Mouse (Mus musculus) myocyte (in vitro differentiated cells): ENCODE measurements around the gene Dpyd. TPM values are rescaled to one million over a fixed set of nuclear protein-coding genes. Genes with fewer than 3 reads are reported as not detected.

Source experiments
- H3K27me3 ChIP-seq: one replicate; pipeline ENCODE4 v1.6.1; 2011; ENCODE audit not compliant: control insufficient read depth, insufficient read depth, insufficient read length
- H3K36me3 ChIP-seq: one replicate; pipeline ENCODE4 v1.6.1; 2011; ENCODE audit not compliant: control insufficient read depth, insufficient read depth
- H3K4me2 ChIP-seq: one replicate; pipeline ENCODE4 v1.6.1; 2011; ENCODE audit warnings: low read depth, control low read depth
- H3K4me3 ChIP-seq: one replicate; pipeline ENCODE4 v1.5.1; 2011; ENCODE audit warnings: mild to moderate bottlenecking, control low read depth, moderate library complexity
- H3K79me2 ChIP-seq: one replicate; pipeline ENCODE4 v1.6.1; 2011; ENCODE audit not compliant: control insufficient read depth, insufficient read depth
- H3ac ChIP-seq: one replicate; pipeline ENCODE4 v1.6.1; 2011; ENCODE audit not compliant: control insufficient read depth, insufficient read length
- CEBPB ChIP-seq: IDR thresholded peaks from 2 replicates; pipeline ENCODE4 v1.6.1; 2011; ENCODE audit warnings: mild to moderate bottlenecking, moderate library complexity; ENCODE audit not compliant: poor library complexity, insufficient read depth, severe bottlenecking
- E2F4 ChIP-seq: IDR thresholded peaks from one replicate; pipeline ENCODE4 v1.6.1; 2011; ENCODE audit warnings: mild to moderate bottlenecking, control low read depth, moderate library complexity; ENCODE audit not compliant: insufficient read depth
- MAX ChIP-seq: IDR thresholded peaks from one replicate; pipeline ENCODE4 v1.6.1; 2011; ENCODE audit warnings: low read depth, mild to moderate bottlenecking, control low read depth
- MYOD1 ChIP-seq, 3 experiments: IDR thresholded peaks; one replicate each; pipeline ENCODE4 v1.6.1; 2011; ENCODE audit warnings: control low read depth in 2 of 3, low read depth in 2 of 3, mild to moderate bottlenecking in 2 of 3, moderate library complexity in 1 of 3; ENCODE audit not compliant: insufficient read length in 2 of 3, control insufficient read depth in 1 of 3
- MYOG ChIP-seq, 3 experiments: IDR thresholded peaks; one replicate each; pipeline ENCODE4 v1.6.1; 2011; ENCODE audit warnings: control low read depth in 2 of 3, low read depth in 2 of 3, mild to moderate bottlenecking in 2 of 3; ENCODE audit not compliant: insufficient read length in 2 of 3, control insufficient read depth in 1 of 3, insufficient read depth in 1 of 3
- POLR2A ChIP-seq: IDR thresholded peaks from one replicate; pipeline ENCODE4 v1.6.1; 2011; ENCODE audit warnings: low read depth, mild to moderate bottlenecking, control low read depth, moderate library complexity; ENCODE audit not compliant: insufficient read length
- POLR2AphosphoS2 ChIP-seq: IDR thresholded peaks from one replicate; pipeline ENCODE4 v1.6.1; 2011; ENCODE audit warnings: low read depth, control low read depth; ENCODE audit not compliant: insufficient read length
- REST ChIP-seq: IDR thresholded peaks from one replicate; pipeline ENCODE4 v1.6.1; 2011; ENCODE audit warnings: mild to moderate bottlenecking, control low read depth, moderate library complexity; ENCODE audit not compliant: insufficient read depth, insufficient read length
- SRF ChIP-seq: IDR thresholded peaks from one replicate; pipeline ENCODE4 v1.6.1; 2011; ENCODE audit warnings: low read depth; ENCODE audit not compliant: control insufficient read depth, insufficient read length
- TCF12 ChIP-seq: IDR thresholded peaks from one replicate; pipeline ENCODE4 v1.6.1; 2011; ENCODE audit warnings: mild to moderate bottlenecking, control low read depth; ENCODE audit not compliant: poor library complexity, insufficient read depth, severe bottlenecking
- TCF3 ChIP-seq: IDR thresholded peaks from one replicate; pipeline ENCODE4 v1.6.1; 2011; ENCODE audit warnings: low read depth, control low read depth; ENCODE audit not compliant: insufficient read length
- USF1 ChIP-seq: IDR thresholded peaks from one replicate; pipeline ENCODE4 v1.6.1; 2011; ENCODE audit warnings: low read depth, mild to moderate bottlenecking, control low read depth, moderate library complexity
- polyA plus RNA-seq: library from polyadenylated mRNA; unstranded; fragments of >200 nt; fragmentation: generic; extraction: Trizol; gene quantifications from one replicate; pipeline ENCODE4 v1.2.1, GENCODE M21; 2012; ENCODE audit warnings: missing spikeins

Dpyd gene
- polyA plus RNA-seq, 1 experiment: 2.0 TPM

DNA sequence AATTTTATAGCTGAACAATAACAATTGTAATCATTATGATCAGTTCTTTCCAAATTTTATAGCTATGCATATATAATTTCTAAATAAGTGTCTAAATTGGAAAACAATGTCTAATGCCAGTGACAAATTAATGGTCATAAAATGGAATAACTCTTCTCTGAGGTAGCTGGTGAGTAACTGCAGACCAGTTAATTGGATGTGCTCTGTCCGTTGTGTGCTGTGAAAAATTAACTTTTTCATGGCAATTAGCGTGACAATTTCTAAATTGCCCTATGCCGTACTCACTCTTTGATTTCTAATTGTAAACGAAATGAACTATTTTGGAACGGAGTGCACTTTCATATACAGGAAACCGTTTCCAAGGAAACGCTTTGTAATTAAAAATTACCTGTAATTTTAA lies 869.8 kb downstream of the Dpyd start:
- Histone ChIP-seq H3K36me3 (no peaks in the 10 kb centered on the region), H3ac (no peak overlapping the region), H3K79me2 (no peaks in the 10 kb centered on the region), H3K4me2 (no peak overlapping the region), H3K27me3 (no peaks in the 10 kb centered on the region), H3K4me3 (no peak overlapping the region)
- TF ChIP-seq POLR2A (no peak), TCF3 (no peak), TCF12 (no peak), REST (no peak), MYOG (IDR thresholded peaks at IDR 0.05; ENCODE audit: control insufficient read depth in 1 of 3, insufficient read depth in 1 of 3, insufficient read length in 2 of 3, low read depth in 2 of 3) (no peak), USF1 (no peak), SRF (no peak), MYOD1 (IDR thresholded peaks at IDR 0.05; ENCODE audit: control insufficient read depth in 1 of 3, insufficient read length in 2 of 3, low read depth in 2 of 3) (no peak), POLR2AphosphoS2 (no peak), CEBPB (no peak), E2F4 (no peak), MAX (no peak)

DNA sequence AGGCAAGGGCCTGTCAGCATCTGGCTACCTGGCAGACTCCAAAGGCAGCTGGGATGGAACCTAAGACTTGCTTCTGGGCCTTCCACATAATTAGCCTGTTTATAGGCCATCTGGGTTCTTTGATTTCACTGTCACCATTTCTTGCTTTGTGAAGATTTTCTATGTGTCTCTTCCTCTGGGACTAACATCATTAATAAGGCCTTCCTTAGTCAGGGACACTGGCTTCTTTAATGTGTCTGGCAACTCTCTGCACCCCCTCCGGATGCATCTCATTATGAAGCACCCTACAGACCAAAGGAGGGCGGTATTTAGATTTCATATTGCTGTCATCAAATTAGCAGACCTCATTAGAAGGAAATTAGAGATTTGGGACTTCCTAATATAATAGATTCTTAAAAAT lies 885.6 kb downstream of the Dpyd start:
- Histone ChIP-seq H3K27me3 (no peaks in the 10 kb centered on the region), H3K4me2 (no peak overlapping the region), H3K4me3 (no peak overlapping the region), H3K79me2 (no peaks in the 10 kb centered on the region), H3ac (no peak overlapping the region), H3K36me3 (no peaks in the 10 kb centered on the region)
- TF ChIP-seq MAX: no peak
- TF ChIP-seq E2F4: no peak
- TF ChIP-seq TCF12: no peak
- no peak for TF ChIP-seq POLR2AphosphoS2
- no peak for TF ChIP-seq SRF
- no peak for TF ChIP-seq REST
- no peak for TF ChIP-seq POLR2A
- TF ChIP-seq CEBPB: no peak
- TF ChIP-seq MYOG (IDR thresholded peaks at IDR 0.05; ENCODE audit: control insufficient read depth in 1 of 3, insufficient read depth in 1 of 3, insufficient read length in 2 of 3, low read depth in 2 of 3): no peak
- no peak for TF ChIP-seq MYOD1 (IDR thresholded peaks at IDR 0.05; ENCODE audit: control insufficient read depth in 1 of 3, insufficient read length in 2 of 3, low read depth in 2 of 3)
- no peak for TF ChIP-seq USF1
- TF ChIP-seq TCF3: no peak

DNA sequence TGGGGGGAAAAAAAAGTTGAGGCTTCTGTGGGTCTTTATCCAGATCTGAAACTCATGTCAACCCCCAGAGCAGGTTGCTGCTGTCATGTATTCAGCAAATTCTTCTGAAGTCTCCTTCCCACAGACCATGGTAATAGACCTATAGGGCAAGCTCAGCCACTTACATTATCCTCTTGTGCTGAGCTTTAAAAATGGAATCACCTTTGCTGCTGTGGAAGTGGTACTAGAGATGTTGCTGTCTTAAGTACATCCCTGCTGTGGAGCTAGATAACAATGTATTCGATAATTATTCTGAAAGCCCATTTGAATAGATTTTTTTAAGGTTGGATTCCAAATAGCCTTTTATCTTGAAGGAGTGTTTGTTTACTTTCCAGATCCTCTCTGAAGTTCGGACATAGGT lies 902.1 kb downstream of the Dpyd start:
- TF ChIP-seq POLR2A (no peak), POLR2AphosphoS2 (no peak), MAX (no peak), MYOG (IDR thresholded peaks at IDR 0.05; ENCODE audit: control insufficient read depth in 1 of 3, insufficient read depth in 1 of 3, insufficient read length in 2 of 3, low read depth in 2 of 3) (no peak), SRF (no peak), TCF12 (no peak), USF1 (no peak), REST (no peak), MYOD1 (IDR thresholded peaks at IDR 0.05; ENCODE audit: control insufficient read depth in 1 of 3, insufficient read length in 2 of 3, low read depth in 2 of 3) (no peak), E2F4 (no peak), TCF3 (no peak), CEBPB (no peak)
- Histone ChIP-seq H3K4me2 (no peak overlapping the region), H3K79me2 (no peaks in the 10 kb centered on the region), H3ac (no peak overlapping the region), H3K4me3 (no peak overlapping the region), H3K27me3 (no peaks in the 10 kb centered on the region), H3K36me3 (no peaks in the 10 kb centered on the region)

DNA sequence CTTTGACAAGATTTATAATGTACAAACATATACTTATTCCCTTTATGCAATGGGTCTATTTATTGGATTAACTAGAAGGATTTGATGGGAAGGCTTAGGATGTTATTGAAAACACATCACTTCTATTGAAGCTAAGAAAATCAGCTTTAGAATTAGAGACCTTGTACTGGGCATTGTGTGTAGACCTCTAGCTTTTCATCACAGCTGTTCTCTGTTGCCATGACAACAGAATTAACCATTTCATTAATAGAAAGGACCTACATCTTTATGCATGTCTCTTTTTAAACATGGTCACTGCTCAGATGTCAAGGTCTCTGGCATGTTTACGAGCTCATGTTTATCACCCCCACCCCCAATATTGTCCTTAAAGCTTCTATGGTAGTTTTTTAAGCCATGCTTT lies 902.5 kb downstream of the Dpyd start:
- TF ChIP-seq MAX (no peak), MYOG (IDR thresholded peaks at IDR 0.05; ENCODE audit: control insufficient read depth in 1 of 3, insufficient read depth in 1 of 3, insufficient read length in 2 of 3, low read depth in 2 of 3) (no peak), TCF3 (no peak), CEBPB (no peak), SRF (no peak), TCF12 (no peak), POLR2A (no peak), MYOD1 (IDR thresholded peaks at IDR 0.05; ENCODE audit: control insufficient read depth in 1 of 3, insufficient read length in 2 of 3, low read depth in 2 of 3) (no peak), USF1 (no peak), POLR2AphosphoS2 (no peak), E2F4 (no peak)
- no peak overlapping the region for H3K4me3 ChIP-seq
- H3K36me3 ChIP-seq: no peaks in the 10 kb centered on the region
- H3ac ChIP-seq: no peak overlapping the region
- H3K27me3 ChIP-seq: no peaks in the 10 kb centered on the region
- H3K79me2 ChIP-seq: no peaks in the 10 kb centered on the region
- no peak overlapping the region for H3K4me2 ChIP-seq

DNA sequence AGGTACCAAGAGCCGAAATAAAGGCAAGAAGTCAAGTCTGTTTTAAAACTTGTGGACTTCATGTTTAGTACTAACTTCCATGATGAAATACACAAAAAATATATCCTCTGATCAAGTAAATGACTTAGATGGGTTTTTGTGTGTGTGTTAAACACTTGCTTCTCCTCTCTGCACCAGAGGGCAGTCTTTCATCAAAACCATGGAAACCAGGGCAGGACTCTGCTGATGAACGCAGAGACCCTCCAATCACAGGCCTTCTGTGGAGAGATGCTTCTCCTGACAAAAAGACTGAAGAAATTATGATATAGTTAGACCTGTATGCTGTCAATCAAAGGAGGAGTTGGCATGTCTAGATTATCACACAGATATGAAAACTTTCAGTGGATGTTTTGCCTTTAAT lies 905.8 kb downstream of the Dpyd start:
- TF ChIP-seq MAX (no peak), TCF3 (no peak), POLR2A (no peak), MYOD1 (IDR thresholded peaks at IDR 0.05; ENCODE audit: control insufficient read depth in 1 of 3, insufficient read length in 2 of 3, low read depth in 2 of 3) (no peak), E2F4 (no peak), REST (no peak), USF1 (no peak)
- Histone ChIP-seq H3K79me2 (no peaks in the 10 kb centered on the region), H3K36me3 (no peaks in the 10 kb centered on the region), H3K4me3 (no peak overlapping the region), H3K4me2 (no peak overlapping the region), H3ac (no peak overlapping the region), H3K27me3 (no peaks in the 10 kb centered on the region)
